Mouse (Mus musculus) 3T3-L1 (cell line): ENCODE data around the gene Cnppd1.

ENCODE experiments used
- DNase-seq: peaks from one replicate; pipeline ENCODE4 v3.0.0-alpha.2; 2015; ENCODE audit warnings: low read depth, low spot score

The Cnppd1 gene

DNA sequence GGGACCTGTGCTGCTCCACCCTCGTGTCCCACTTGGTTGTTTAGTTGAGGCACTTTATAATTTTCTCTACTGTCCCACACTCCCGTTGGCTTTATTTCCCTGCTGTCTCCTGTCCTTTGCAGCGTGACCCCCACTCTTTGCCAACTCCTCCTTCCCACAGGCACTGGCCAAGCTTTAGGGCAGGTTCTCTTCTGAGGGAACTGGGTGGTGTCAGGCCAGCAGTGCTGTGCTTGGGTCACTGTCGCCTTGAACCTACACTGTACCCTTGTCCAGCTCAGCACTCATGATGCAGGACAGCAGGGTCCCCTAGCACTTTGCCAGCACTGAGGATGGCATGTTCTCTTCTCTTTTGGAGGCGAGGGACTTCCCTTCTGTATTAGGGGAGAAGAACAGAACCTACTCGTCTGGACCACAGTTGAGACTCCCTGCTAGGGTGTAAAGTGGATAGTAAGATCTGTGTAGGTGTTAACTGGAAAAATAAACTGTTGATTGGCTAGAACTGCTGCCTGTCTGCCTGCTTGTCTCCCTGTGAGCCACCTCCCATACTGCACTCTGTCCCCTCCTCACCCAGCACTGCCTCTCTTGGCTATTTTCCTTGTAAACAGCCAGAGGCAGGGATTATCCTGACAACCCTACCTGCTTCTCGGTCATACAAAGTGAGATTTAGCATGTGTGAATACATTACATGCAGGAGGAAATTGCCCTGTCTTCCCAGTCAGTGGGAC, 5.1 kb upstream of the Cnppd1 start:
- DNase-seq: no peak

- no peak for DNase-seq
Measured at GRCm38 (mm10) chr1:75145589-75145988, 3.1 kb upstream of the Cnppd1 start.

- DNase-seq: peak; percentile 65
Measured at GRCm38 (mm10) chr1:75141486-75142190, 873 bp downstream of the Cnppd1 start.

DNA sequence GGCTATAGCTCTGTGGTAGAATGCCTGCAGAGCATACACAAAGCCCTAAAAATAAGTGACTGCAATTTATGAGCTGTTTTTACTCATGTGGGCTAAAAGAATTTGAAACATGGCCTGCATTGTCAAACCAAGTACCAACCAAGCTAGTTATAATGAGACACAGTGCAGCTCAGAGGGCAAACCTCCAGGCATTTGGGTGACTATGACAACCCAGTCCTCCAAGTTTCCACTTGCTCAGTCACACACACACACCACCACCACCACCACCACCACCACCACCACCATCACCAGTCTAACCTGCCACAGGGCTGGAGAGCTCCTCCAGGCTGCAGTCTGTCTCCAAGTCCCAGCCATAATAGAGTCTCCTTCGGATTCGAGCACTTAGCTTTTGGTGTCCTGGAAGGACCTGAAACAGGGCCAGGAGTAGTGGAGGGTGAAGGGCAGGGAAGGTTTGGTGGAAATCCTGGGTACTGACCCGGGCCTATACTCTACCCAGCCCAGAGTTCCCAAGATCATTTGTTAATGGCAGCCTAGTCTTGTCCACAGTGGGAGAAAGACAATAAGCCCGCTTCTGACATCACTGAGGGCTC, 1.8 kb downstream of the Cnppd1 start:
- DNase-seq: peak; percentile 48

DNA sequence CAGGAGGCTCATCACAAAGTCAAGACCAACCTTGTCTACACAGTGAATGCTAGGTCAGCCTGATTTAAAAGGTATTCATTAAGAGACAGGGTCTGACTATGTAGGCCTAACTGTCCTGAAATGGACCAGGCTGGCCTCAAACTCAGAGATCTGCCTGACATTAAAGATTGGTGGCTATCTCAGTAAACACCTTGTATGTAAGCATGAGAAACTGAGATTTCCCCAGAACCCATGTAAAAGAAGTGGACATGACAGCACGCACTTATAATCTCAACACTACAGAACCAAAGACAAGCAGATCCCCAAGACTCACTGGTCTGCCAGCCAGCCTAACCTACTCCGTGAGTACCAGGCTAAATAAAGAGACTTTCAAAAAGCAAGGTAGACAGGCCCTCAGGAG, 4.1 kb downstream of the Cnppd1 start:
- no peak for DNase-seq

DNA sequence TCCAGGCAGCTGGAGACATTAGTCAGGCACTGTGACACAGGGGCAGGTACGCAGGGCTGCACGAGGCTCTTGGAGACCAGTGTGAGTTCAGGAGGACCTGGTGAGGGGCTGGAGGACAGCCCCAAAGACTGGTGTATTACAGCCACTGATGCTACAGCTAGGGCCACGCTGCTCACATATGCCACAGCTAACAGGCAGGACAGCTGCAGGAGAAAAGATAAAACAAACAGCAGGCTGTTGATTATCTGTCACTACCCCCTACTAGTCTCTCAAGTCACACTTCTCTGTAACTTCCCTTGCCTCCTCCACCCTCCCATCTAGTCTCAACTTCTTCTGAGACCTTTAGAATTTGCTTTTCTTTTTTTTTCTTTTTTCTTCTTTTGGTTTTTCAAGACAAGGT, 5.8 kb downstream of the Cnppd1 start:
- DNase-seq: no peak

- no peak for DNase-seq
Measured at GRCm38 (mm10) chr1:75136293-75136692, 6.2 kb downstream of the Cnppd1 start.

GRCm38 (mm10) chr1:75133421-75134207, 8.9 kb downstream of the Cnppd1 start, which contains the start of gene Slc23a3:
Gene Slc23a3, minus strand, starts transcription at chr1:75133890.
- DNase-seq: no peak

DNA sequence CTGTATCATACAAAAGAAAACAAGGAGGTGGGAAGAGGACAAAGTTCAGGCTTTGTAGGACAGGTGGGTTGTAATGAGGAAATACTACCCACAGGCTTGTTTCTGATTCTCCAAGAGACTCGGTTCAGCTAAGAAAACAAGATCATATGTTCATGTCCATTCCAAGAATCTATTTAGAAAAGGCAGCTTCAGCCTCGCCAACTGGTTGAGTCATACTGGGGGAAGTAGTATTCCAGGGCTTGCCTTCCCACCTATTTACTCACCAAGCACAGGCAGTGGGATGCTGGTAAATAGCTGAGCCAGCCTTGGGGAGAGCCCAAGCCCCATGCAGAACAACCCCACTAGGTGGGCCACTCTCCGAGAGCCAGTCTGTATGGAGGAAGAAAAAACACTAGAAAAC, 13.9 kb downstream of the Cnppd1 start:
- DNase-seq: peak; percentile 34

GRCm38 (mm10) chr1:75125418-75125817, 17.1 kb downstream of the Cnppd1 start:
- no peak for DNase-seq

- DNase-seq: peak; percentile 96
Measured at GRCm38 (mm10) chr1:75124346-75125321, 17.9 kb downstream of the Cnppd1 start, which contains the start of gene Nhej1. Gene Nhej1, minus strand, starts transcription at chr1:75125200.

DNA sequence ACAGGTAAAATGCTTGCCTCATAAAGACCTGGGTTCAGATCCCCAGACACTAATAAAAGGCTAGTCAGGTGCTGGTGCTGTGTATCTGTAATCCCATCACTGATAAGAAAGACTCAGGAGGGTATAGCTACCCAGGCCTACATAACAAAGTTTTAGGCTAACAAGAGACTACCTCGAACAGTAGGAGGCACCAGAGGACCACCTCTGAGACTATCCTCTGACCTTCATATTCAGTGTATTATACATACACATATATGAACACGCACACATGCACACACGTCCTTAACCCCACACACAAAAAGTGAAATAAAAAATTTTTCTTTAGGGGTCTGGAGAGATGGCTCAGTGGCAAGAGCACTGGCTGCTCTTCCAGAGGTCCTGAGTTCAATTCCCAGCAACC, 20.3 kb downstream of the Cnppd1 start:
- DNase-seq: no peak
